Mouse (Mus musculus): Measurements from ENCODE around the gene Lrrn4cl. TPM values are rescaled to one million over a fixed set of nuclear protein-coding genes. Genes with fewer than 3 reads are reported as not detected.
"Not testable (repeated sequence)": the region's sequence is repeated elsewhere in the genome, so short reads cannot be mapped to it uniquely, and the experiment has no call there.

The Lrrn4cl gene
- polyA plus RNA-seq, 1 experiment from 2014 or later: 0.60 TPM

- Histone ChIP-seq H3K27ac (peak overlapping the region; percentile 75), H3K27me3 (no peaks in the 10 kb centered on the region), H3K9ac (peak overlapping the region; percentile 70), H3K4me1 (peaks cover 36% of the 10 kb centered on the region), H3K4me3 (replicated peaks) (peak overlapping the region; percentile 47), H3K36me3 (replicated peaks) (peaks cover 16% of the 10 kb centered on the region), H3K9me3 (no peaks in the 10 kb centered on the region), H3K4me2 (peak overlapping the region; percentile 84)
- WGBS: 20% methylated on average over 29 of the region's 29 CpGs
- peak; percentile 55 for ATAC-seq (ENCODE audit: low FRiP score)
Observed at GRCm38 (mm10) chr19:8839908-8840791, 10.4 kb upstream of the Lrrn4cl start.

- Histone ChIP-seq H3K9me3 (no peaks in the 10 kb centered on the region), H3K36me3 (replicated peaks) (peaks cover 18% of the 10 kb centered on the region), H3K27ac (no peak overlapping the region), H3K4me3 (replicated peaks) (peak overlapping the region; percentile 47; the same call in 1 of the 2 replicates), H3K4me2 (peak overlapping the region; percentile 84), H3K27me3 (no peaks in the 10 kb centered on the region), H3K9ac (no peak overlapping the region; the same call in 1 of the 2 replicates), H3K4me1 (peaks cover 36% of the 10 kb centered on the region)
- 93% methylated on average over 7 of the region's 7 CpGs for WGBS
- ATAC-seq (ENCODE audit: low FRiP score): no peak
Observed at GRCm38 (mm10) chr19:8841012-8841411, 9.6 kb upstream of the Lrrn4cl start.

GRCm38 (mm10) chr19:8842961-8843360, 7.6 kb upstream of the Lrrn4cl start:
- H3K4me1 ChIP-seq: peaks cover 32% of the 10 kb centered on the region
- no peak overlapping the region for H3K4me2 ChIP-seq
- ATAC-seq (ENCODE audit: low FRiP score): no peak
- H3K9me3 ChIP-seq: no peaks in the 10 kb centered on the region
- H3K27ac ChIP-seq: no peak overlapping the region
- WGBS: 89% methylated on average over 6 of the region's 6 CpGs
- H3K4me3 ChIP-seq (replicated peaks): no peak overlapping the region
- no peak overlapping the region for H3K9ac ChIP-seq
- peaks cover 34% of the 10 kb centered on the region for H3K36me3 ChIP-seq (replicated peaks)
- H3K27me3 ChIP-seq: no peaks in the 10 kb centered on the region

GRCm38 (mm10) chr19:8844371-8845129, 6.0 kb upstream of the Lrrn4cl start:
- H3K4me2 ChIP-seq: no peak overlapping the region
- peaks cover 44% of the 10 kb centered on the region for H3K36me3 ChIP-seq (replicated peaks)
- 62% methylated on average over 5 of the region's 5 CpGs for WGBS
- peaks cover 18% of the 10 kb centered on the region for H3K4me1 ChIP-seq
- ATAC-seq (ENCODE audit: low FRiP score): no peak
- H3K4me3 ChIP-seq (replicated peaks): no peak overlapping the region
- H3K9me3 ChIP-seq: no peaks in the 10 kb centered on the region
- no peak overlapping the region for H3K9ac ChIP-seq
- no peaks in the 10 kb centered on the region for H3K27me3 ChIP-seq
- H3K27ac ChIP-seq: no peak overlapping the region

GRCm38 (mm10) chr19:8848356-8848755, 2.2 kb upstream of the Lrrn4cl start:
- 74% methylated on average over 5 of the region's 5 CpGs for WGBS
- Histone ChIP-seq H3K4me2 (no peak overlapping the region), H3K9me3 (no peaks in the 10 kb centered on the region), H3K36me3 (replicated peaks) (peaks cover 35% of the 10 kb centered on the region), H3K4me1 (no peaks in the 10 kb centered on the region), H3K27ac (no peak overlapping the region), H3K27me3 (peaks cover 4% of the 10 kb centered on the region; the same call in 1 of the 2 replicates), H3K4me3 (replicated peaks) (no peak overlapping the region), H3K9ac (no peak overlapping the region)
- no peak for ATAC-seq (ENCODE audit: low FRiP score)

- H3K4me2 ChIP-seq: no peak overlapping the region
- H3K9ac ChIP-seq: no peak overlapping the region
- no peaks in the 10 kb centered on the region for H3K4me1 ChIP-seq
- peaks cover 4% of the 10 kb centered on the region; the same call in 1 of the 2 replicates for H3K27me3 ChIP-seq
- H3K27ac ChIP-seq: no peak overlapping the region
- peaks cover 23% of the 10 kb centered on the region for H3K36me3 ChIP-seq (replicated peaks)
- H3K4me3 ChIP-seq (replicated peaks): no peak overlapping the region
- 55% methylated on average over 7 of the region's 7 CpGs for WGBS
- no peak for ATAC-seq (ENCODE audit: low FRiP score)
- no peaks in the 10 kb centered on the region for H3K9me3 ChIP-seq
Observed at GRCm38 (mm10) chr19:8851639-8852038, 1.1 kb downstream of the Lrrn4cl start.

- no peaks in the 10 kb centered on the region for H3K4me1 ChIP-seq
- H3K4me3 ChIP-seq (replicated peaks): no peak overlapping the region
- 66% methylated on average over 10 of the region's 10 CpGs for WGBS
- H3K9ac ChIP-seq: no peak overlapping the region
- H3K4me2 ChIP-seq: no peak overlapping the region
- H3K9me3 ChIP-seq: no peaks in the 10 kb centered on the region
- peaks cover 15% of the 10 kb centered on the region for H3K36me3 ChIP-seq (replicated peaks)
- H3K27me3 ChIP-seq: peaks cover 4% of the 10 kb centered on the region; the same call in 1 of the 2 replicates
- ATAC-seq (ENCODE audit: low FRiP score): no peak
- no peak overlapping the region for H3K27ac ChIP-seq
Observed at GRCm38 (mm10) chr19:8852236-8852928, 1.8 kb downstream of the Lrrn4cl start.

- Histone ChIP-seq H3K27me3 (peaks cover 4% of the 10 kb centered on the region; the same call in 1 of the 2 replicates), H3K9me3 (no peaks in the 10 kb centered on the region), H3K4me2 (no peak overlapping the region), H3K4me3 (replicated peaks) (no peak overlapping the region), H3K9ac (no peak overlapping the region), H3K36me3 (replicated peaks) (peaks cover 9% of the 10 kb centered on the region), H3K27ac (no peak overlapping the region), H3K4me1 (no peaks in the 10 kb centered on the region)
- ATAC-seq (ENCODE audit: low FRiP score): no peak
- WGBS: 95% methylated on average over 3 of the region's 3 CpGs
Observed at GRCm38 (mm10) chr19:8853117-8853516, 2.5 kb downstream of the Lrrn4cl start.

- 50% methylated on average over 4 of the region's 4 CpGs for WGBS
- no peak for ATAC-seq (ENCODE audit: low FRiP score)
- Histone ChIP-seq H3K4me3 (replicated peaks) (no peak overlapping the region), H3K9ac (no peak overlapping the region), H3K36me3 (replicated peaks) (no peaks in the 10 kb centered on the region), H3K4me2 (no peak overlapping the region), H3K9me3 (no peaks in the 10 kb centered on the region), H3K27me3 (no peaks in the 10 kb centered on the region), H3K4me1 (no peaks in the 10 kb centered on the region), H3K27ac (no peak overlapping the region)
Observed at GRCm38 (mm10) chr19:8857689-8858088, 7.1 kb downstream of the Lrrn4cl start.

- WGBS: 18% methylated on average over 1 of the region's 1 CpGs
- Histone ChIP-seq H3K27me3 (no peaks in the 10 kb centered on the region), H3K36me3 (replicated peaks) (no peaks in the 10 kb centered on the region), H3K9me3 (no peaks in the 10 kb centered on the region), H3K9ac (no peak overlapping the region), H3K4me2 (no peak overlapping the region), H3K4me3 (replicated peaks) (no peak overlapping the region), H3K27ac (no peak overlapping the region), H3K4me1 (no peaks in the 10 kb centered on the region)
- ATAC-seq (ENCODE audit: low FRiP score): no peak
Observed at GRCm38 (mm10) chr19:8859018-8859417, 8.4 kb downstream of the Lrrn4cl start.

GRCm38 (mm10) chr19:8864265-8864664, 13.7 kb downstream of the Lrrn4cl start:
- H3K27me3 ChIP-seq: no peaks in the 10 kb centered on the region
- H3K36me3 ChIP-seq (replicated peaks): no peaks in the 10 kb centered on the region
- H3K9ac ChIP-seq: no peak overlapping the region
- ATAC-seq (ENCODE audit: low FRiP score): no peak
- H3K27ac ChIP-seq: no peak overlapping the region
- no peaks in the 10 kb centered on the region for H3K4me1 ChIP-seq
- 85% methylated on average over 6 of the region's 6 CpGs for WGBS
- no peak overlapping the region for H3K4me3 ChIP-seq (replicated peaks)
- no peaks in the 10 kb centered on the region for H3K9me3 ChIP-seq
- H3K4me2 ChIP-seq: no peak overlapping the region

- not testable (repeated sequence) for H3K9ac ChIP-seq; ATAC-seq (ENCODE audit: low FRiP score); H3K27ac ChIP-seq; H3K27me3 ChIP-seq; H3K4me3 ChIP-seq (replicated peaks); H3K9me3 ChIP-seq
- H3K4me2 ChIP-seq: peak overlapping the region; percentile 95; the same call in 1 of the 2 replicates
- peaks cover 10% of the 10 kb centered on the region for H3K4me1 ChIP-seq
- peaks cover 24% of the 10 kb centered on the region for H3K36me3 ChIP-seq (replicated peaks)
- 58% methylated on average over 3 of the region's 3 CpGs for WGBS
Observed at GRCm38 (mm10) chr19:8870381-8870780, 19.8 kb downstream of the Lrrn4cl start.
